21 mouse cellular contexts compared by ENCODE assay signal in genomic region chr1:159854261-159854660, GRCm38 (mm10).
DNase-seq lines count a peak whose midpoint lies in the region; ATAC-seq and TF ChIP-seq lines count a peak whose summit lies in the region.
"Had no signal": no experiment of that assay in that cellular context is flagged by ENCODE, and none has a peak within 500 bp of the region (broad histone marks: within the 10 kb centered on the region; RNA-seq: fewer than 3 reads in every experiment).

No protein-coding gene starts in this region.

- 89% methylated on average over 1 of the region's 1 CpGs for WGBS in midbrain, embryonic 11.5 days
- 78% methylated on average over 1 of the region's 1 CpGs for WGBS in midbrain, embryonic 16.5 days
- 85% methylated on average over 1 of the region's 1 CpGs for WGBS in intestine, embryonic 16.5 days

- H3K4me3 ChIP-seq in left cerebral cortex, adult 2 months, result no peak overlapping the region
- no peak overlapping the region for H3K4me3 ChIP-seq in midbrain, embryonic 11.5 days (ENCODE audit: low read depth, low read length)
- no peak overlapping the region for H3K4me3 ChIP-seq in midbrain, embryonic 16.5 days (ENCODE audit: low read depth, low read length)
- H3K4me3 ChIP-seq in intestine, embryonic 16.5 days (ENCODE audit: low read length), result no peak overlapping the region
- H3K4me3 ChIP-seq: embryonic facial prominence, embryonic 10.5 days; forebrain, embryonic 13.5 days; heart, embryonic 10.5 days; hindbrain, embryonic 12.5 days had no signal

- 0 out of 2 replicates have a peak overlapping the region, but pooled peaks have one; percentile 4 for H3K27ac ChIP-seq in left cerebral cortex, adult 2 months
- no peak overlapping the region for H3K27ac ChIP-seq in midbrain, embryonic 11.5 days (ENCODE audit: low read depth, low read length)
- no peak overlapping the region for H3K27ac ChIP-seq in midbrain, embryonic 16.5 days (ENCODE audit: low read length)
- H3K27ac ChIP-seq in intestine, embryonic 16.5 days (ENCODE audit: low read length), result no peak overlapping the region
- H3K27ac ChIP-seq: embryonic facial prominence, embryonic 10.5 days; forebrain, embryonic 13.5 days; heart, embryonic 10.5 days; hindbrain, embryonic 12.5 days had no signal

- no peak for ATAC-seq in midbrain, embryonic 11.5 days (ENCODE audit: low FRiP score)
- ATAC-seq in midbrain, embryonic 16.5 days, result no peak
- no peak for ATAC-seq in intestine, embryonic 16.5 days
- ATAC-seq: forebrain, embryonic 13.5 days; forebrain, postnatal 0 days; hindbrain, embryonic 16.5 days had no signal

- TF ChIP-seq CTCF in left cerebral cortex, adult 2 months (IDR thresholded peaks at IDR 0.05), result no peak

- no peaks in the 10 kb centered on the region for H3K27me3 ChIP-seq in midbrain, embryonic 11.5 days (ENCODE audit: control insufficient read depth, insufficient read depth, low read length)
- no peaks in the 10 kb centered on the region for H3K27me3 ChIP-seq in midbrain, embryonic 16.5 days (ENCODE audit: control insufficient read depth, insufficient read depth, low read depth, low read length)
- H3K27me3 ChIP-seq in intestine, embryonic 16.5 days (replicated peaks; ENCODE audit: control insufficient read depth, insufficient read depth, low read length), result no peaks in the 10 kb centered on the region
- H3K27me3 ChIP-seq: forebrain, embryonic 13.5 days; hindbrain, embryonic 12.5 days had no signal

- no peak overlapping the region for H3K9ac ChIP-seq in midbrain, embryonic 11.5 days (ENCODE audit: low read length)
- H3K9ac ChIP-seq in midbrain, embryonic 16.5 days (ENCODE audit: low read depth, low read length), result no peak overlapping the region
- H3K9ac ChIP-seq in intestine, embryonic 16.5 days (ENCODE audit: low read depth, low read length), result no peak overlapping the region
- H3K9ac ChIP-seq: forebrain, embryonic 13.5 days; forebrain, postnatal 0 days; hindbrain, embryonic 12.5 days had no signal

- no peak for DNase-seq in left cerebral cortex, adult 2 months (ENCODE audit: extremely low spot score in 1 of 2, low spot score in 2 of 2)
- DNase-seq in left cerebral cortex, adult 9 months (ENCODE audit: low spot score in 2 of 2), result no peak
- DNase-seq in midbrain, embryonic 11.5 days (ENCODE audit: low spot score, missing footprints), result peak; percentile 59
- DNase-seq in lung, postnatal 25 days (ENCODE audit: low spot score), result peak; percentile 36
- DNase-seq in gastrocnemius, postnatal 4 days (ENCODE audit: low spot score in 2 of 2), result no peak
- DNase-seq: adrenal gland, adult 8-10 months; adrenal gland, postnatal 36 days; cerebellum, adult 11-12 months; cerebellum, adult 9-11 months; forebrain, postnatal 0 days; gastrocnemius, postnatal 36 days; heart, adult 18-20 months; heart, postnatal 10 days; heart, postnatal 4 days had no signal

- intact Hi-C loops in left cerebral cortex, adult 2 months (cut with DNase I), result no loop called here

- H3K36me3 ChIP-seq in midbrain, embryonic 11.5 days (ENCODE audit: control insufficient read depth, insufficient read depth, low read length), result no peaks in the 10 kb centered on the region
- H3K36me3 ChIP-seq in midbrain, embryonic 16.5 days (ENCODE audit: control insufficient read depth, insufficient read depth, low read length), result no peaks in the 10 kb centered on the region
- no peaks in the 10 kb centered on the region for H3K36me3 ChIP-seq in intestine, embryonic 16.5 days (ENCODE audit: control insufficient read depth, insufficient read depth, low read length)
- H3K36me3 ChIP-seq: embryonic facial prominence, embryonic 10.5 days; heart, embryonic 10.5 days; hindbrain, embryonic 12.5 days had no signal

- no peaks in the 10 kb centered on the region for H3K4me1 ChIP-seq in midbrain, embryonic 11.5 days (ENCODE audit: control insufficient read depth, insufficient read depth, low read length)
- no peaks in the 10 kb centered on the region; the same call in 1 of the 2 replicates for H3K4me1 ChIP-seq in midbrain, embryonic 16.5 days (ENCODE audit: control insufficient read depth, insufficient read depth, low read length)
- H3K4me1 ChIP-seq in intestine, embryonic 16.5 days (ENCODE audit: control insufficient read depth, insufficient read depth, low read length), result no peaks in the 10 kb centered on the region
- H3K4me1 ChIP-seq: embryonic facial prominence, embryonic 10.5 days; forebrain, embryonic 13.5 days; heart, embryonic 10.5 days; hindbrain, embryonic 12.5 days had no signal

- no peak overlapping the region for H3K4me2 ChIP-seq in midbrain, embryonic 11.5 days
- H3K4me2 ChIP-seq in midbrain, embryonic 16.5 days (ENCODE audit: low read length), result no peak overlapping the region
- no peak overlapping the region for H3K4me2 ChIP-seq in intestine, embryonic 16.5 days (ENCODE audit: low read depth, low read length)
- H3K4me2 ChIP-seq: forebrain, embryonic 13.5 days; hindbrain, embryonic 12.5 days had no signal

- no peaks in the 10 kb centered on the region for H3K9me3 ChIP-seq in midbrain, embryonic 11.5 days (ENCODE audit: control insufficient read depth, low read length)
- no peaks in the 10 kb centered on the region; the same call in 1 of the 2 replicates for H3K9me3 ChIP-seq in midbrain, embryonic 16.5 days (replicated peaks; ENCODE audit: control insufficient read depth, low read length, poor library complexity, severe bottlenecking)
- no peaks in the 10 kb centered on the region for H3K9me3 ChIP-seq in intestine, embryonic 16.5 days (ENCODE audit: control insufficient read depth, low read length)
- H3K9me3 ChIP-seq: embryonic facial prominence, embryonic 10.5 days; forebrain, embryonic 13.5 days; heart, embryonic 10.5 days; hindbrain, embryonic 12.5 days had no signal

Comparison
In these comparisons a context has a peak if more than half of its experiments do, and no peak if none do; other contexts are left out.
1. DNase-seq: peak in midbrain, embryonic 11.5 days (single experiment) and lung, postnatal 25 days (single experiment); none in left cerebral cortex, adult 2 months (0 of 2), left cerebral cortex, adult 9 months (0 of 2) and gastrocnemius, postnatal 4 days (0 of 2).